Mouse (Mus musculus) CH12.LX (cell line): ENCODE measurements around the gene Eif2d. TPM values are rescaled to one million over a fixed set of nuclear protein-coding genes. Genes with fewer than 3 reads are reported as not detected.

Source experiments
- DNase-seq: peaks from one replicate; pipeline ENCODE4 v3.0.0-alpha.2; 2013; ENCODE audit errors: extremely low read depth
- H3K27ac ChIP-seq: 2 replicates; pipeline ENCODE4 v1.5.1; 2012; ENCODE audit warnings: low read depth, mild to moderate bottlenecking, control low read depth, moderate library complexity; ENCODE audit not compliant: insufficient read depth
- H3K27me3 ChIP-seq: replicated peaks from 2 replicates; pipeline ENCODE3; 2012; ENCODE audit warnings: inconsistent platforms
- H3K36me3 ChIP-seq, 2 experiments: replicated peaks in 1 of 2; 2 replicates each; pipeline versions ENCODE3 to v1.6.1; 2012; ENCODE audit warnings: inconsistent platforms in 1 of 2, low read length in 1 of 2, mild to moderate bottlenecking in 1 of 2, mixed read lengths in 1 of 2, moderate library complexity in 1 of 2; ENCODE audit not compliant: control insufficient read depth in 1 of 2, insufficient read depth in 1 of 2
- H3K4me1 ChIP-seq, 2 experiments: 2 replicates each; pipeline ENCODE4 v1.6.1; 2012; ENCODE audit warnings: inconsistent platforms in 1 of 2, moderate library complexity in 1 of 2; ENCODE audit not compliant: insufficient read depth in 2 of 2, control insufficient read depth in 1 of 2
- H3K4me2 ChIP-seq: 2 replicates; pipeline ENCODE4 v1.6.1; 2012; ENCODE audit warnings: low read depth, mild to moderate bottlenecking, control low read depth; ENCODE audit not compliant: poor library complexity, insufficient read depth, severe bottlenecking
- H3K4me3 ChIP-seq, 3 experiments: fragments of 150-350 bp in 1 of 3; sonication (generic) in 1 of 3; replicated peaks in 1 of 3; 2 replicates each; pipeline versions ENCODE3 to v1.5.1; 2011 to 2012; ENCODE audit warnings: low read depth in 2 of 3, low read length in 2 of 3, mild to moderate bottlenecking in 2 of 3, moderate library complexity in 2 of 3, control low read depth in 1 of 3, improper control_type of control experiment in 1 of 3, inconsistent platforms in 1 of 3, mixed read lengths in 1 of 3; ENCODE audit not compliant: poor library complexity in 1 of 3
- H3K79me2 ChIP-seq: replicated peaks from 2 replicates; pipeline ENCODE4 v1.6.1; 2012; ENCODE audit warnings: mild to moderate bottlenecking, moderate library complexity; ENCODE audit not compliant: control insufficient read depth, poor library complexity, insufficient read depth, severe bottlenecking; ENCODE audit errors: extremely low read depth
- H3K9ac ChIP-seq: 2 replicates; pipeline ENCODE4 v1.6.1; 2012; ENCODE audit warnings: low read depth, mild to moderate bottlenecking, control low read depth, moderate library complexity; ENCODE audit not compliant: insufficient read depth
- H3K9me3 ChIP-seq: replicated peaks from 2 replicates; pipeline ENCODE3; 2012; ENCODE audit warnings: low read length, inconsistent platforms, mixed read lengths
- BHLHE40 ChIP-seq: IDR thresholded peaks from 2 replicates; pipeline ENCODE4 v1.6.1; 2011; ENCODE audit warnings: mild to moderate bottlenecking, low read depth, low read length, improper control_type of control experiment
- CHD1 ChIP-seq: IDR thresholded peaks from 2 replicates; pipeline ENCODE4 v1.6.1; 2012; ENCODE audit warnings: low read depth, low read length, improper control_type of control experiment, inconsistent platforms
- CHD2 ChIP-seq: IDR thresholded peaks from 2 replicates; pipeline ENCODE4 v1.6.1; 2011; ENCODE audit warnings: low read length, improper control_type of control experiment
- CTCF ChIP-seq, 2 experiments: IDR thresholded peaks in 1 of 2; conservative IDR thresholded peaks in 1 of 2; 2 replicates each; pipeline ENCODE4 v1.5.1; 2011 to 2012; ENCODE audit warnings: low read depth in 2 of 2, low read length in 2 of 2, improper control_type of control experiment in 1 of 2, inconsistent platforms in 1 of 2, mild to moderate bottlenecking in 1 of 2, moderate library complexity in 1 of 2
- ELF1 ChIP-seq: IDR thresholded peaks from 2 replicates; pipeline ENCODE4 v1.6.1; 2014; ENCODE audit warnings: low read depth, mild to moderate bottlenecking, inconsistent platforms, low read length, improper control_type of control experiment
- EP300 ChIP-seq: IDR thresholded peaks from 2 replicates; pipeline ENCODE4 v1.6.1; 2011; ENCODE audit warnings: low read length, improper control_type of control experiment
- ETS1 ChIP-seq: conservative IDR thresholded peaks from 2 replicates; pipeline ENCODE4 v1.6.1; 2012; ENCODE audit warnings: low read depth, mild to moderate bottlenecking, inconsistent platforms, low read length, improper control_type of control experiment, moderate library complexity
- GABPA ChIP-seq: IDR thresholded peaks from 2 replicates; pipeline ENCODE4 v1.6.1; 2012; ENCODE audit warnings: low read depth, low read length, improper control_type of control experiment, inconsistent platforms; ENCODE audit not compliant: insufficient replicate concordance
- HCFC1 ChIP-seq: IDR thresholded peaks from 2 replicates; pipeline ENCODE4 v1.6.1; 2012; ENCODE audit warnings: low read depth, mild to moderate bottlenecking, inconsistent platforms, low read length, improper control_type of control experiment
- IRF4 ChIP-seq: IDR thresholded peaks from 2 replicates; pipeline ENCODE4 v1.6.1; 2014; ENCODE audit warnings: low read depth, mild to moderate bottlenecking, inconsistent platforms, low read length, improper control_type of control experiment
- JUND ChIP-seq: conservative IDR thresholded peaks from 2 replicates; pipeline ENCODE4 v1.6.1; 2011; ENCODE audit warnings: low read depth, low read length, improper control_type of control experiment
- MAX ChIP-seq: IDR thresholded peaks from 2 replicates; pipeline ENCODE4 v1.6.1; 2011; ENCODE audit warnings: low read length, improper control_type of control experiment
- MAZ ChIP-seq: IDR thresholded peaks from 2 replicates; pipeline ENCODE4 v1.6.1; 2012; ENCODE audit warnings: low read depth, mild to moderate bottlenecking, inconsistent platforms, low read length, improper control_type of control experiment, moderate library complexity
- MEF2A ChIP-seq: IDR thresholded peaks from 2 replicates; pipeline ENCODE4 v1.6.1; 2014; ENCODE audit warnings: low read depth, mild to moderate bottlenecking, inconsistent platforms, low read length, improper control_type of control experiment, borderline replicate concordance
- MXI1 ChIP-seq: IDR thresholded peaks from 2 replicates; pipeline ENCODE4 v1.6.1; 2011; ENCODE audit warnings: mild to moderate bottlenecking, low read depth, low read length, improper control_type of control experiment
- MYC ChIP-seq: IDR thresholded peaks from 2 replicates; pipeline ENCODE4 v1.6.1; 2011; ENCODE audit warnings: low read depth, mild to moderate bottlenecking, improper control_type of control experiment, low read length
- NRF1 ChIP-seq: IDR thresholded peaks from 2 replicates; pipeline ENCODE4 v1.6.1; 2014; ENCODE audit warnings: low read depth, mild to moderate bottlenecking, inconsistent platforms, low read length, improper control_type of control experiment, moderate library complexity
- PAX5 ChIP-seq: IDR thresholded peaks from 2 replicates; pipeline ENCODE4 v1.6.1; 2012; ENCODE audit warnings: low read length, inconsistent platforms, mixed read lengths
- POLR2A ChIP-seq: IDR thresholded peaks from 2 replicates; pipeline ENCODE4 v1.6.1; 2011; ENCODE audit warnings: low read depth, mild to moderate bottlenecking, improper control_type of control experiment, low read length
- POLR2AphosphoS2 ChIP-seq: IDR thresholded peaks from 2 replicates; pipeline ENCODE4 v1.6.1; 2011; ENCODE audit warnings: low read depth, low read length, improper control_type of control experiment
- RAD21 ChIP-seq: IDR thresholded peaks from 2 replicates; pipeline ENCODE4 v1.6.1; 2011; ENCODE audit warnings: low read depth, mild to moderate bottlenecking, low read length, improper control_type of control experiment, moderate library complexity
- RCOR1 ChIP-seq: conservative IDR thresholded peaks from 2 replicates; pipeline ENCODE4 v1.6.1; 2012; ENCODE audit warnings: low read depth, mild to moderate bottlenecking, inconsistent platforms, low read length, improper control_type of control experiment
- SIN3A ChIP-seq: IDR thresholded peaks from 2 replicates; pipeline ENCODE4 v1.6.1; 2012; ENCODE audit warnings: low read length, improper control_type of control experiment, inconsistent platforms
- SMC3 ChIP-seq: IDR thresholded peaks from 2 replicates; pipeline ENCODE4 v1.6.1; 2011; ENCODE audit warnings: low read depth, low read length, improper control_type of control experiment
- TBP ChIP-seq: conservative IDR thresholded peaks from 2 replicates; pipeline ENCODE4 v1.6.1; 2011; ENCODE audit warnings: low read depth, low read length, improper control_type of control experiment
- TCF12 ChIP-seq: IDR thresholded peaks from 2 replicates; pipeline ENCODE4 v1.6.1; 2014; ENCODE audit warnings: low read depth, mild to moderate bottlenecking, inconsistent platforms, low read length, improper control_type of control experiment
- UBTF ChIP-seq: IDR thresholded peaks from 2 replicates; pipeline ENCODE4 v1.6.1; 2012; ENCODE audit warnings: low read depth, mild to moderate bottlenecking, inconsistent platforms, low read length, improper control_type of control experiment, moderate library complexity
- USF1 ChIP-seq: IDR thresholded peaks from 2 replicates; pipeline ENCODE4 v1.6.1; 2014; ENCODE audit warnings: low read depth, mild to moderate bottlenecking, inconsistent platforms, low read length, improper control_type of control experiment
- ZKSCAN1 ChIP-seq: IDR thresholded peaks from 2 replicates; pipeline ENCODE4 v1.6.1; 2012; ENCODE audit warnings: low read depth, inconsistent platforms, low read length, improper control_type of control experiment, borderline replicate concordance
- ZNF384 ChIP-seq: IDR thresholded peaks from 2 replicates; pipeline ENCODE4 v1.6.1; 2012; ENCODE audit warnings: low read depth, low read length, improper control_type of control experiment, inconsistent platforms
- dilution Hi-C: fragments of 300-500 bp; cut with MboI; formaldehyde crosslinking; loops from 2 replicates; pipeline ENCODE4 v1.14.3; 2020; ENCODE audit warnings: low sequenced_read_pairs; ENCODE audit not compliant: extremely low pct_unique_long_range_greater_than_20kb, extremely low pct_ligation_motif_present
- in situ Hi-C: fragments of 300-500 bp; cut with MboI; formaldehyde crosslinking; loops from 3 replicates; pipeline ENCODE4 v1.14.3; 2019; ENCODE audit warnings: low sequenced_read_pairs, low pct_ligation_motif_present, low pct_unique_long_range_greater_than_20kb, mixed read lengths
- polyA plus RNA-seq: library from polyadenylated mRNA; unstranded; fragments of >175 nt; gene quantifications from 2 replicates; pipeline ENCODE4 v1.2.1, GENCODE M21; 2012; ENCODE audit warnings: low read depth; ENCODE audit not compliant: insufficient read length
- total RNA-seq, 2 experiments: library from RNA; depleted of rRNA; stranded (reverse); fragments of 300-350 nt in 1 of 2; fragments of >200 nt in 1 of 2; gene quantifications; 2 replicates each; pipeline ENCODE4 v1.2.3; 2012 to 2014

Eif2d gene
- total and polyA plus RNA-seq, 3 experiments, result 46.9 to 57.2 (median 53.0) TPM

DNA sequence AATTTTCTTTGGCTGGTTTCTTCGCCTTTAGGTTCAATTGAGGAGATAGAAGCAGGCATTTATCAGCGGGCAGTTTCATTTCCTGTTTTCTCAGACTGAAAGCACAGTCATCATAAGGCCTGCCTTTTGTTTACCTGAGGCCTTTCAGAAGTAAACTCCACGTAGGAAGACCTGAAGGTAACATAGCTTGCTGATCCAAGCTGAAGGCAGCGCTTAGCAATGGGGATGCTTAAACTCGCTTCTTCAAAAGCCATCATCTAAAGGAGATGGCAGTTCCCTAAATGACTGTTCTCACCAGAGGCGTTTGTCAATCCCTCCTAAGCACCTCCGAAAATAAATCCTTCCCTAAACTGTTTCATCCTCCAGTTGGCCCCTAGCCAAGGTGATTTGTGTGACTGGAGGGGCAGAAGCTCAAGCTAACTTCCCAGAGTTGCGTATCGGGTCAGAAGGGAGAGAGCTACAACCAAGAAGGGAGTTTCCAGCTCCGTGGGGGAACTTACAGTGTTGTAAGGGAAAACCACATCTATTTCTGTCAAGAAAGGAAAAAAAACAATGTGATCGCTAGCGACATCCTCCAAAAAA, 42.4 kb upstream of the Eif2d start (continued):
- peak; percentile 96 for TF ChIP-seq MEF2A
- no peak for TF ChIP-seq POLR2A
- no peak for TF ChIP-seq GABPA
- 0 out of 2 replicates have a peak, but pooled peaks have one; percentile 27 for TF ChIP-seq MAX
- no peak; the same call in 1 of the 2 replicates for TF ChIP-seq CHD2
- TF ChIP-seq ELF1, result peak; percentile 34
- TF ChIP-seq ZNF384, result peak; percentile 76
- TF ChIP-seq POLR2AphosphoS2, result no peak
- no peak for TF ChIP-seq UBTF
- peak; percentile 31; the same call in 1 of the 2 replicates for TF ChIP-seq JUND
- no peak for TF ChIP-seq ZKSCAN1
- peak; percentile 93 for TF ChIP-seq IRF4
- TF ChIP-seq MXI1, result no peak
- TF ChIP-seq SMC3, result no peak
- TF ChIP-seq MYC, result peak; percentile 58; the same call in 1 of the 2 replicates

DNA sequence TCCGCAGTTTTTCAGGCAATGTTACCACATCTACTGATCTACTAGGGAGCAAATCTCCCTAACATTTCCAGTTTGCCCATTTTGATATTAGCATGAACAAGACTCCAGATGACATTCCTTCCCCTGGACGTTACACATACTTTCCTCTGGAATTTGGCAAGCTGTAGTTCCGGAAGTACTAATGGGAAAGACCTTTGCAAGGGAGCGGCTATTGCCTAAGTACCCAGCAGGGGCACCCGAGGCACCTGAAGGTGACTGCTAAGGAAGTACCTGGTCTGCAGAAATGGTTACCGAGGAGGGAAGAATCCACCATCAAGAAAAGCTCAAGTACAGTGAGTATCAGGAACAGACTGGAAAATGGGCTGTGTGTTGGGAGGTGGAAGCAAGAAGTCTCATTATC, 40.4 kb upstream of the Eif2d start:
- no peaks in the 10 kb centered on the region for H3K27me3 ChIP-seq
- H3K27ac ChIP-seq, result no peak overlapping the region
- H3K9ac ChIP-seq, result no peak overlapping the region
- no peak overlapping the region for H3K4me3 ChIP-seq
- no peak overlapping the region for H3K4me2 ChIP-seq
- peaks cover 22 to 44% of the 10 kb centered on the region in 2 experiments for H3K4me1 ChIP-seq
- no peaks in the 10 kb centered on the region for H3K79me2 ChIP-seq
- no peak for DNase-seq
- H3K9me3 ChIP-seq, result no peaks in the 10 kb centered on the region
- TF ChIP-seq CTCF (conservative IDR thresholded peaks at IDR 0.05 in 1 of 2, IDR thresholded peaks at IDR 0.05 in 1 of 2; ENCODE audit: low read depth in 2 of 2, low read length in 2 of 2) (peak in 1 of 2 experiments; percentile 35; a peak in 2 of 4 replicates), MXI1 (no peak), CHD1 (no peak), POLR2A (no peak), TBP (no peak)
- no peaks in the 10 kb centered on the region for H3K36me3 ChIP-seq
- dilution Hi-C loops (no loop called here), in situ Hi-C loops (no loop called here)

DNA sequence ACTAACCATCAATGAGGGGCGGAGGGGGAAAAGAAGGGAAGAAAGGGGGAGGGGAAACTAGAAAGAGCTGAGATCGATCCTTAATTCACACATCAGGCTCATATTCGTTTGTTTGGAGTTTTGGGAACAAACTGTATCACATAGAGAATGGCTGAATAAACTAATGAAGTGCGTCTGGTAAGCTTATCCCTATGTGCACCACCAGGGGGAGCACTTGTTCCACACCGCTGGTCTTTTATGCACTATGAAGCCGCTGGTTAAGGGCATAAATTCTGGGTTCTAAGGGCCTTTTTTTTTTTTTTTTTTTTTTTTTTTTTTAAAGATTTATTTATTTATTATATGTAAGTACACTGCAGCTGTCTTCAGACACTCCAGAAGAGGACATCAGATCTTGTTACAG, 37.0 kb upstream of the Eif2d start:
- Histone ChIP-seq H3K79me2 (no peaks in the 10 kb centered on the region), H3K9ac (no peak overlapping the region), H3K9me3 (no peaks in the 10 kb centered on the region), H3K36me3 (no peaks in the 10 kb centered on the region), H3K4me2 (no peak overlapping the region; the same call in 1 of the 2 replicates), H3K4me3 (no peak overlapping the region), H3K4me1 (peaks cover 11 to 22% of the 10 kb centered on the region in 2 experiments), H3K27ac (no peak overlapping the region), H3K27me3 (no peaks in the 10 kb centered on the region)
- dilution Hi-C loops, result no loop called here
- in situ Hi-C loops, result no loop called here
- DNase-seq, result peak; percentile 82
- TF ChIP-seq GABPA (no peak), CHD2 (no peak), MXI1 (no peak), ETS1 (no peak), MYC (no peak), ELF1 (no peak), CHD1 (no peak), RAD21 (peak; percentile 81), PAX5 (no peak), SIN3A (no peak), HCFC1 (no peak), BHLHE40 (no peak), NRF1 (no peak), SMC3 (peak; percentile 88), USF1 (no peak), EP300 (no peak), IRF4 (no peak), MEF2A (no peak), TCF12 (no peak), MAZ (no peak), RCOR1 (no peak), POLR2AphosphoS2 (no peak)
